Mouse (Mus musculus): ENCODE measurements around the gene Ddx31. TPM values are rescaled to one million over a fixed set of nuclear protein-coding genes. Genes with fewer than 3 reads are reported as not detected.

Ddx31 gene
- polyA plus RNA-seq, 1 experiment from 2014 or later: 12.4 TPM

- Histone ChIP-seq H3K4me3 (no peak overlapping the region), H3K27me3 (no peaks in the 10 kb centered on the region), H3K9ac (no peak overlapping the region), H3K4me1 (replicated peaks) (no peaks in the 10 kb centered on the region), H3K27ac (replicated peaks) (no peak overlapping the region), H3K4me2 (no peak overlapping the region), H3K9me3 (no peaks in the 10 kb centered on the region), H3K36me3 (peaks cover 90% of the 10 kb centered on the region)
- no peak for ATAC-seq (ENCODE audit: low FRiP score, low read depth)
- WGBS: 45% methylated on average over 4 of the region's 4 CpGs
Measured at GRCm38 (mm10) chr2:28829265-28829664, 10.9 kb upstream of the Ddx31 start.

- 72% methylated on average over 3 of the region's 3 CpGs for WGBS
- no peak overlapping the region for H3K9ac ChIP-seq
- H3K36me3 ChIP-seq: peaks cover 33% of the 10 kb centered on the region
- no peak overlapping the region for H3K27ac ChIP-seq (replicated peaks)
- H3K9me3 ChIP-seq: no peaks in the 10 kb centered on the region
- H3K4me3 ChIP-seq: no peak overlapping the region
- H3K4me1 ChIP-seq (replicated peaks): peaks cover 40% of the 10 kb centered on the region
- no peak overlapping the region for H3K4me2 ChIP-seq
- no peaks in the 10 kb centered on the region for H3K27me3 ChIP-seq
- ATAC-seq (ENCODE audit: low FRiP score, low read depth): no peak
Measured at GRCm38 (mm10) chr2:28836181-28836940, 3.8 kb upstream of the Ddx31 start.

GRCm38 (mm10) chr2:28839501-28840221, 545 bp upstream of the Ddx31 start:
- Histone ChIP-seq H3K4me2 (peak overlapping the region; percentile 85), H3K27me3 (no peaks in the 10 kb centered on the region), H3K4me1 (replicated peaks) (peaks cover 61% of the 10 kb centered on the region), H3K9me3 (no peaks in the 10 kb centered on the region), H3K27ac (replicated peaks) (peak overlapping the region; percentile 91), H3K9ac (peak overlapping the region; percentile 94), H3K4me3 (peak overlapping the region; percentile 87), H3K36me3 (peaks cover 5% of the 10 kb centered on the region)
- WGBS: 0% methylated on average over 53 of the region's 53 CpGs
- ATAC-seq (ENCODE audit: low FRiP score, low read depth): no peak; the same call in 1 of the 2 replicates

GRCm38 (mm10) chr2:28842042-28842441, 1.8 kb downstream of the Ddx31 start:
- peaks cover 15% of the 10 kb centered on the region for H3K36me3 ChIP-seq
- H3K27ac ChIP-seq (replicated peaks): no peak overlapping the region
- peaks cover 49% of the 10 kb centered on the region for H3K4me1 ChIP-seq (replicated peaks)
- H3K9me3 ChIP-seq: no peaks in the 10 kb centered on the region
- WGBS: 80% methylated on average over 3 of the region's 3 CpGs
- H3K4me2 ChIP-seq: peak overlapping the region; percentile 85
- H3K9ac ChIP-seq: 0 out of 2 replicates have a peak overlapping the region, but pooled peaks have one; percentile 94
- H3K4me3 ChIP-seq: peak overlapping the region; percentile 87
- H3K27me3 ChIP-seq: no peaks in the 10 kb centered on the region
- no peak for ATAC-seq (ENCODE audit: low FRiP score, low read depth)

- H3K9me3 ChIP-seq: no peaks in the 10 kb centered on the region
- H3K27ac ChIP-seq (replicated peaks): no peak overlapping the region
- 97% methylated on average over 2 of the region's 2 CpGs for WGBS
- peaks cover 48% of the 10 kb centered on the region for H3K36me3 ChIP-seq
- H3K4me1 ChIP-seq (replicated peaks): peaks cover 3% of the 10 kb centered on the region; the same call in 1 of the 2 replicates
- no peak overlapping the region for H3K4me3 ChIP-seq
- no peak overlapping the region for H3K4me2 ChIP-seq
- no peaks in the 10 kb centered on the region for H3K27me3 ChIP-seq
- ATAC-seq (ENCODE audit: low FRiP score, low read depth): no peak
- H3K9ac ChIP-seq: no peak overlapping the region
Measured at GRCm38 (mm10) chr2:28848879-28849278, 8.7 kb downstream of the Ddx31 start.

GRCm38 (mm10) chr2:28852594-28852993, 12.4 kb downstream of the Ddx31 start:
- Histone ChIP-seq H3K4me3 (no peak overlapping the region), H3K27ac (replicated peaks) (no peak overlapping the region), H3K27me3 (no peaks in the 10 kb centered on the region), H3K4me2 (no peak overlapping the region), H3K9ac (no peak overlapping the region), H3K36me3 (peaks cover 35% of the 10 kb centered on the region), H3K9me3 (no peaks in the 10 kb centered on the region), H3K4me1 (replicated peaks) (no peaks in the 10 kb centered on the region)
- no peak for ATAC-seq (ENCODE audit: low FRiP score, low read depth)
- WGBS: 94% methylated on average over 3 of the region's 3 CpGs

GRCm38 (mm10) chr2:28855773-28856172, 15.6 kb downstream of the Ddx31 start:
- Histone ChIP-seq H3K9me3 (no peaks in the 10 kb centered on the region), H3K36me3 (peaks cover 40% of the 10 kb centered on the region), H3K4me3 (no peak overlapping the region), H3K4me2 (no peak overlapping the region), H3K4me1 (replicated peaks) (no peaks in the 10 kb centered on the region), H3K27me3 (no peaks in the 10 kb centered on the region), H3K27ac (replicated peaks) (no peak overlapping the region), H3K9ac (no peak overlapping the region)
- no peak for ATAC-seq (ENCODE audit: low FRiP score, low read depth)
- 99% methylated on average over 2 of the region's 2 CpGs for WGBS

GRCm38 (mm10) chr2:28859303-28859702, 19.1 kb downstream of the Ddx31 start:
- WGBS: 96% methylated on average over 4 of the region's 4 CpGs
- H3K4me1 ChIP-seq (replicated peaks): no peaks in the 10 kb centered on the region
- no peak overlapping the region for H3K9ac ChIP-seq
- H3K4me3 ChIP-seq: no peak overlapping the region
- H3K9me3 ChIP-seq: no peaks in the 10 kb centered on the region
- H3K36me3 ChIP-seq: peaks cover 63% of the 10 kb centered on the region
- no peaks in the 10 kb centered on the region for H3K27me3 ChIP-seq
- no peak overlapping the region for H3K27ac ChIP-seq (replicated peaks)
- no peak overlapping the region for H3K4me2 ChIP-seq
- no peak for ATAC-seq (ENCODE audit: low FRiP score, low read depth)

GRCm38 (mm10) chr2:28860678-28861423, 20.6 kb downstream of the Ddx31 start:
- Histone ChIP-seq H3K9me3 (no peaks in the 10 kb centered on the region), H3K36me3 (peaks cover 62% of the 10 kb centered on the region), H3K4me2 (no peak overlapping the region), H3K27ac (replicated peaks) (peak overlapping the region; percentile 36), H3K9ac (no peak overlapping the region), H3K4me1 (replicated peaks) (no peaks in the 10 kb centered on the region), H3K27me3 (no peaks in the 10 kb centered on the region), H3K4me3 (no peak overlapping the region)
- peak; percentile 73; the same call in 1 of the 2 replicates for ATAC-seq (ENCODE audit: low FRiP score, low read depth)
- 74% methylated on average over 8 of the region's 8 CpGs for WGBS

GRCm38 (mm10) chr2:28863857-28864256, 23.7 kb downstream of the Ddx31 start:
- Histone ChIP-seq H3K4me2 (no peak overlapping the region), H3K36me3 (peaks cover 55% of the 10 kb centered on the region), H3K9ac (no peak overlapping the region), H3K4me3 (no peak overlapping the region), H3K27me3 (no peaks in the 10 kb centered on the region), H3K4me1 (replicated peaks) (peaks cover 3% of the 10 kb centered on the region), H3K27ac (replicated peaks) (no peak overlapping the region), H3K9me3 (no peaks in the 10 kb centered on the region)
- no peak for ATAC-seq (ENCODE audit: low FRiP score, low read depth)

- 49% methylated on average over 7 of the region's 7 CpGs for WGBS
- Histone ChIP-seq H3K27me3 (no peaks in the 10 kb centered on the region), H3K27ac (replicated peaks) (peak overlapping the region; percentile 58), H3K36me3 (peaks cover 28% of the 10 kb centered on the region), H3K9me3 (no peaks in the 10 kb centered on the region), H3K9ac (no peak overlapping the region), H3K4me1 (replicated peaks) (peaks cover 3% of the 10 kb centered on the region), H3K4me2 (no peak overlapping the region), H3K4me3 (no peak overlapping the region)
- peak; percentile 91 for ATAC-seq (ENCODE audit: low FRiP score, low read depth)
Measured at GRCm38 (mm10) chr2:28867495-28867894, 27.3 kb downstream of the Ddx31 start.

- no peak overlapping the region for H3K4me3 ChIP-seq
- WGBS: 86% methylated on average over 11 of the region's 11 CpGs
- no peaks in the 10 kb centered on the region for H3K9me3 ChIP-seq
- no peak overlapping the region for H3K4me2 ChIP-seq
- no peak for ATAC-seq (ENCODE audit: low FRiP score, low read depth)
- no peak overlapping the region for H3K9ac ChIP-seq
- no peaks in the 10 kb centered on the region for H3K4me1 ChIP-seq (replicated peaks)
- no peak overlapping the region for H3K27ac ChIP-seq (replicated peaks)
- H3K36me3 ChIP-seq: peaks cover 34% of the 10 kb centered on the region
- no peaks in the 10 kb centered on the region for H3K27me3 ChIP-seq
Measured at GRCm38 (mm10) chr2:28875554-28875953, 35.3 kb downstream of the Ddx31 start.

All from hindbrain, embryonic 15.5 days (tissue).